Mouse (Mus musculus) stomach, embryonic 16.5 days (tissue): ENCODE measurements around the gene Eci1. TPM values are rescaled to one million over a fixed set of nuclear protein-coding genes. Genes with fewer than 3 reads are reported as not detected.

ENCODE experiments used
- ATAC-seq: fragments of 200-750 bp; cut with Nextera tagmentation; 2 replicates; pipeline ENCODE4 v1.8.0; 2017; ENCODE audit warnings: moderate number of reproducible peaks, moderate TSS enrichment; ENCODE audit not compliant: insufficient read depth, low FRiP score
- H3K27ac ChIP-seq: fragments of 300-500 bp; sonication (generic); 2 replicates; pipeline ENCODE4 v1.5.1; 2014; ENCODE audit warnings: low read length
- H3K27me3 ChIP-seq: fragments of 300-500 bp; sonication (generic); 2 replicates; pipeline ENCODE4 v1.6.1; 2014; ENCODE audit warnings: low read length, control low read depth, mixed read lengths; ENCODE audit not compliant: control insufficient read depth, insufficient read depth
- H3K36me3 ChIP-seq: fragments of 300-500 bp; sonication (generic); 2 replicates; pipeline ENCODE4 v1.6.1; 2014; ENCODE audit warnings: low read length; ENCODE audit not compliant: control insufficient read depth, insufficient read depth
- H3K4me1 ChIP-seq: fragments of 300-500 bp; sonication (generic); 2 replicates; pipeline ENCODE4 v1.6.1; 2014; ENCODE audit warnings: low read length, control low read depth, mixed read lengths; ENCODE audit not compliant: control insufficient read depth, insufficient read depth
- H3K4me2 ChIP-seq: fragments of 300-500 bp; sonication (generic); 2 replicates; pipeline ENCODE4 v1.6.1; 2014; ENCODE audit warnings: low read depth, low read length, mixed read lengths
- H3K4me3 ChIP-seq: fragments of 300-500 bp; sonication (generic); replicated peaks from 2 replicates; pipeline ENCODE4 v1.5.1; 2014; ENCODE audit warnings: mild to moderate bottlenecking, low read length
- H3K9ac ChIP-seq: fragments of 300-500 bp; sonication (generic); 2 replicates; pipeline ENCODE4 v1.6.1; 2014; ENCODE audit warnings: low read length
- H3K9me3 ChIP-seq: fragments of 300-500 bp; sonication (generic); replicated peaks from 2 replicates; pipeline ENCODE4 v1.6.1; 2016; ENCODE audit warnings: low read length, control low read depth; ENCODE audit not compliant: control insufficient read depth
- WGBS: fragments of 180-500 bp; shearing (Covaris S2); extraction: QIAGEN DNeasy Blood & Tissue Kit; methylation state at CpG from one replicate; pipeline ENCODE4 v1.1.7; 2014; 5-methylcytosine and 5-hydroxymethylcytosine counted together
- polyA plus RNA-seq: library from polyadenylated mRNA; unstranded; fragments of >200 nt; fragmentation: Nextera tagmentation; extraction: Ambion mirVana; gene quantifications from 2 replicates; pipeline ENCODE4 v1.2.1, GENCODE M21; 2015

Eci1 gene
- 153 and 166 TPM in 2 replicates for polyA plus RNA-seq

GRCm38 (mm10) chr17:24426471-24427169 lies at the start of gene Eci1:
TSS of gene Eci1 (plus strand) at chr17:24426641.
- under 1% methylated on average over 47 of the region's 48 CpGs for WGBS
- peak; percentile 98 for ATAC-seq

DNA sequence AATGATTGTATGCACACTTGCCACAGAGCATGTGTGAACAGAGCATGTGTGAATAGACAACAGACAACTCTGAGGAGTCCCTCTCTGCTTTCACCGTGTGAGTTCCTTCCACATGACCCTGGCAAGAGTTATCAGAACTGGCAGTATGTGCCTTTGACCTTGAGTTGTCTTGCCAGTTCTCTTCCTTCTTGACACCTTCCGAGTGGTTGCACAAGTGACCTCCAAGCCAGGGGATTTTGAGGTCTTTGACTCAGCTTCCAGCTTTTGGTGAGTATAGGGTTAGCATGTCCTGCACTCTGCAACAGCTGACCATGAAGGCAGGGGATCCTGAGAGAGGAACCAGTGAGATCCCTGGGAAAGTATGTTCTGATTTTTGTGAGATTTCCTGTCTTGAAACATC lies 47.9 kb upstream of the Eci1 start:
- H3K4me3 ChIP-seq: no peak overlapping the region
- 80% methylated on average over 2 of the region's 2 CpGs for WGBS

More at GRCm38 (mm10) chr17:24426471-24427169, at the start of gene Eci1:
- H3K4me3 ChIP-seq: peak within 1 kb of the TSS; percentile 84
- H3K4me2 ChIP-seq: peak within 1 kb of the TSS; percentile 73
- H3K4me1 ChIP-seq: peaks cover 4% of the 10 kb centered on the region; the same call in 1 of the 2 replicates
- peak within 1 kb of the TSS; percentile 94 for H3K9ac ChIP-seq
- no peaks in the 10 kb centered on the region for H3K27me3 ChIP-seq
- H3K36me3 ChIP-seq: peaks cover 23% of the 10 kb centered on the region
- H3K9me3 ChIP-seq: no peaks in the 10 kb centered on the region
- peak within 1 kb of the TSS; percentile 97 for H3K27ac ChIP-seq

GRCm38 (mm10) chr17:24383789-24384188 lies 42.7 kb upstream of the Eci1 start:
- no peak overlapping the region for H3K4me3 ChIP-seq
- no peaks in the 10 kb centered on the region for H3K4me1 ChIP-seq
- 71% methylated on average over 8 of the region's 8 CpGs for WGBS
- H3K27me3 ChIP-seq: no peaks in the 10 kb centered on the region
- H3K9ac ChIP-seq: no peak overlapping the region
- no peak for ATAC-seq
- H3K27ac ChIP-seq: no peak overlapping the region
- H3K9me3 ChIP-seq: no peaks in the 10 kb centered on the region
- no peak overlapping the region for H3K4me2 ChIP-seq
- H3K36me3 ChIP-seq: 0 out of 2 replicates have a peak, but pooled peaks cover 3% of the 10 kb centered on the region

More for the DNA sequence above, 47.9 kb upstream of the Eci1 start:
- no peaks in the 10 kb centered on the region for H3K36me3 ChIP-seq
- no peaks in the 10 kb centered on the region for H3K4me1 ChIP-seq
- H3K4me2 ChIP-seq: no peak overlapping the region
- H3K27me3 ChIP-seq: no peaks in the 10 kb centered on the region
- no peak for ATAC-seq
- H3K9ac ChIP-seq: no peak overlapping the region
- no peak overlapping the region for H3K27ac ChIP-seq
- no peaks in the 10 kb centered on the region for H3K9me3 ChIP-seq

GRCm38 (mm10) chr17:24388711-24389110 lies 37.7 kb upstream of the Eci1 start:
- WGBS: 77% methylated on average over 5 of the region's 5 CpGs
- H3K4me2 ChIP-seq: no peak overlapping the region
- no peak for ATAC-seq
- no peak overlapping the region for H3K9ac ChIP-seq
- no peaks in the 10 kb centered on the region for H3K9me3 ChIP-seq
- H3K4me3 ChIP-seq: no peak overlapping the region
- H3K4me1 ChIP-seq: no peaks in the 10 kb centered on the region
- no peak overlapping the region for H3K27ac ChIP-seq
- H3K36me3 ChIP-seq: 0 out of 2 replicates have a peak, but pooled peaks cover 3% of the 10 kb centered on the region
- H3K27me3 ChIP-seq: no peaks in the 10 kb centered on the region

DNA sequence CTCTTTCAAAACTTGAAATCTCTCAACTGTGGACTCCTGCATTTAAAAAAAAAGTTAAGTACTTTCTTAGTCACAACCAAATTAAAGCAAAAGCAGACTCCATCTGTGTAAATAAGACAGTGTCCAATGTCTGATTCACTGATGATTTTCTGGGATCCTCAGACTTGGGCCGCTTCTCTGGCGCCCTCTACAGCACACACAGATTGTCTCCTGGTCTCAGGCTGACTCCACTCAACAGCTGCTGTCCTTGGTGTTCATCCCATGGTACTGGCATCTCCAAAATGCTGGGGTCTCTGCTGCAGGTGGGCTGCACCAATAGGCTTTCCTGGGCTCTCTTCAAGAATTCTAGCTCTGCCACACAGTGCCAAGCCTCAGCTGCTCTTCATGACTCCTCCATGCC lies 36.6 kb upstream of the Eci1 start:
- WGBS: 3% methylated on average over 2 of the region's 2 CpGs

GRCm38 (mm10) chr17:24391149-24391548 lies 35.3 kb upstream of the Eci1 start:
- H3K9ac ChIP-seq: no peak overlapping the region
- no peak for ATAC-seq
- no peaks in the 10 kb centered on the region for H3K27me3 ChIP-seq
- no peak overlapping the region for H3K27ac ChIP-seq
- WGBS: 68% methylated on average over 8 of the region's 8 CpGs
- no peaks in the 10 kb centered on the region for H3K4me1 ChIP-seq
- no peak overlapping the region for H3K4me2 ChIP-seq
- no peak overlapping the region for H3K4me3 ChIP-seq
- 0 out of 2 replicates have a peak, but pooled peaks cover 3% of the 10 kb centered on the region for H3K36me3 ChIP-seq
- H3K9me3 ChIP-seq: no peaks in the 10 kb centered on the region

More for the DNA sequence above, 36.6 kb upstream of the Eci1 start:
- Histone ChIP-seq H3K4me2 (no peak overlapping the region), H3K4me1 (no peaks in the 10 kb centered on the region), H3K9ac (no peak overlapping the region), H3K4me3 (no peak overlapping the region), H3K27me3 (no peaks in the 10 kb centered on the region), H3K27ac (no peak overlapping the region), H3K36me3 (0 out of 2 replicates have a peak, but pooled peaks cover 3% of the 10 kb centered on the region), H3K9me3 (no peaks in the 10 kb centered on the region)
- ATAC-seq: no peak

DNA sequence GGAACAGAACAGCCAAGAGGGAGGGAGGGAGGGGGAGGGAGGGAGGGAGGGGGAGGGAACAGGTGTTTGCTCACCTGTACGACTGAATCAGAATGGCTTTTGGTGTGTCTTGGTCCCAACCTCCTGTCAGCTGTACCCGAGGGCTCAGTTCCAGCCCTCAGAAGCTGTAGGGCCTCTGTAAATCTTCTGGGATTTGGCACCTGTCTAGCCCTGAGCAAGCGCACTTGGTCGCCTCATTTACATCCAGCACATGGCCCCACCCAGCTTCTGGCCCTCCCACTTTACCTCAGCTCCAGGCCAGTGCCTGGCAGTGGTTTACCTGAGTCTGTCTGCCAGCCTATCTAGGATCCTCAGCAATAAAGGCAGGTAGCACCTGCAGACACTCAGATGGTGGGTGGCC lies 32.9 kb upstream of the Eci1 start:
- H3K9ac ChIP-seq: no peak overlapping the region
- no peaks in the 10 kb centered on the region for H3K36me3 ChIP-seq
- H3K4me2 ChIP-seq: no peak overlapping the region
- ATAC-seq: peak; percentile 91
- no peaks in the 10 kb centered on the region for H3K27me3 ChIP-seq
- no peak overlapping the region for H3K4me3 ChIP-seq
- 33% methylated on average over 4 of the region's 4 CpGs for WGBS
- peak overlapping the region; percentile 42; the same call in 1 of the 2 replicates for H3K27ac ChIP-seq
- H3K4me1 ChIP-seq: no peaks in the 10 kb centered on the region
- H3K9me3 ChIP-seq: no peaks in the 10 kb centered on the region

- H3K4me1 ChIP-seq: no peaks in the 10 kb centered on the region
- WGBS: 80% methylated on average over 7 of the region's 7 CpGs
- no peaks in the 10 kb centered on the region for H3K27me3 ChIP-seq
- no peaks in the 10 kb centered on the region for H3K9me3 ChIP-seq
- H3K36me3 ChIP-seq: no peaks in the 10 kb centered on the region
- no peak overlapping the region for H3K9ac ChIP-seq
- H3K4me2 ChIP-seq: no peak overlapping the region
- H3K27ac ChIP-seq: no peak overlapping the region
- ATAC-seq: no peak
- no peak overlapping the region for H3K4me3 ChIP-seq
Measured at GRCm38 (mm10) chr17:24394456-24394855, 32.0 kb upstream of the Eci1 start.

GRCm38 (mm10) chr17:24402371-24402770 lies 24.1 kb upstream of the Eci1 start:
- WGBS: 75% methylated on average over 3 of the region's 3 CpGs
- H3K4me2 ChIP-seq: no peak overlapping the region
- H3K4me3 ChIP-seq: no peak overlapping the region
- no peaks in the 10 kb centered on the region for H3K4me1 ChIP-seq
- no peak overlapping the region for H3K27ac ChIP-seq
- no peak overlapping the region for H3K9ac ChIP-seq
- no peaks in the 10 kb centered on the region for H3K9me3 ChIP-seq
- no peaks in the 10 kb centered on the region for H3K27me3 ChIP-seq
- peaks cover 4% of the 10 kb centered on the region; the same call in 1 of the 2 replicates for H3K36me3 ChIP-seq
- ATAC-seq: no peak
